31 mouse cellular contexts compared by ENCODE assay signal in genomic region chr19:41476530-41477249, GRCm38 (mm10). TPM values are rescaled to one million over a fixed set of nuclear protein-coding genes. Genes with fewer than 3 reads are reported as not detected.
DNase-seq lines count a peak whose midpoint lies in the region; ATAC-seq and TF ChIP-seq lines count a peak whose summit lies in the region.
"Had no signal": no experiment of that assay in that cellular context is flagged by ENCODE, and none has a peak within 500 bp of the region (broad histone marks: within the 10 kb centered on the region; RNA-seq: fewer than 3 reads in every experiment).

No protein-coding gene starts in this region.

- TF ChIP-seq EP300 in lung, postnatal 0 days (IDR thresholded peaks at IDR 0.05): no peak

- no peaks in the 10 kb centered on the region for H3K9me3 ChIP-seq in lung, postnatal 0 days (ENCODE audit: low read length)
- H3K9me3 ChIP-seq in kidney, embryonic 14.5 days (ENCODE audit: control insufficient read depth, low read length): no peaks in the 10 kb centered on the region
- H3K9me3 ChIP-seq: forebrain, embryonic 15.5 days; heart, embryonic 10.5 days; heart, embryonic 15.5 days; hindbrain, embryonic 12.5 days; intestine, embryonic 15.5 days; limb, embryonic 10.5 days; limb, embryonic 15.5 days; liver, embryonic 13.5 days; midbrain, embryonic 15.5 days had no signal

- no peak for ATAC-seq in lung, postnatal 0 days
- no peak for ATAC-seq in kidney, embryonic 14.5 days (ENCODE audit: low FRiP score, low TSS enrichment)
- ATAC-seq: forebrain, embryonic 15.5 days; hindbrain, postnatal 0 days; intestine, embryonic 15.5 days; midbrain, embryonic 15.5 days had no signal

- no peak overlapping the region for H3K9ac ChIP-seq in lung, postnatal 0 days (replicated peaks; ENCODE audit: low read depth)
- no peak overlapping the region for H3K9ac ChIP-seq in kidney, embryonic 14.5 days (ENCODE audit: low read depth, low read length)
- H3K9ac ChIP-seq: forebrain, embryonic 15.5 days; heart, embryonic 15.5 days; hindbrain, embryonic 12.5 days; intestine, embryonic 15.5 days; limb, embryonic 15.5 days; liver, embryonic 13.5 days; midbrain, embryonic 15.5 days had no signal

- 69% methylated on average over 3 of the region's 3 CpGs for WGBS in lung, postnatal 0 days
- 90% methylated on average over 3 of the region's 3 CpGs for WGBS in kidney, embryonic 14.5 days

- H3K4me2 ChIP-seq in lung, postnatal 0 days (replicated peaks; ENCODE audit: low read depth, low read length): no peak overlapping the region
- H3K4me2 ChIP-seq in kidney, embryonic 14.5 days (replicated peaks; ENCODE audit: low read depth, low read length): no peak overlapping the region
- H3K4me2 ChIP-seq: forebrain, embryonic 15.5 days; heart, embryonic 15.5 days; hindbrain, embryonic 12.5 days; intestine, embryonic 15.5 days; limb, embryonic 15.5 days; liver, embryonic 13.5 days; midbrain, embryonic 15.5 days had no signal

- TF ChIP-seq CTCF in lung, postnatal 0 days (IDR thresholded peaks at IDR 0.05): no peak

- no peaks in the 10 kb centered on the region for H3K36me3 ChIP-seq in lung, postnatal 0 days (ENCODE audit: insufficient read depth, low read length)
- H3K36me3 ChIP-seq in kidney, embryonic 14.5 days (ENCODE audit: control insufficient read depth, insufficient read depth, low read length): no peaks in the 10 kb centered on the region
- H3K36me3 ChIP-seq: forebrain, embryonic 15.5 days; heart, embryonic 10.5 days; heart, embryonic 15.5 days; hindbrain, embryonic 12.5 days; intestine, embryonic 15.5 days; limb, embryonic 10.5 days; limb, embryonic 15.5 days; liver, embryonic 13.5 days; midbrain, embryonic 15.5 days had no signal

- DNase-seq in lung, postnatal 0 days (ENCODE audit: low spot score): peak; percentile 19
- no peak for DNase-seq in lung, postnatal 14 days
- peak; percentile 53 for DNase-seq in ES-CJ7 (ENCODE audit: low read depth, low spot score)
- peak; percentile 63 for DNase-seq in R1 (ENCODE audit: low read depth, low spot score)
- DNase-seq in ovary, postnatal 14 days (ENCODE audit: low spot score): no peak
- DNase-seq: adrenal gland, postnatal 14 days; cerebellum, adult 18-20 months; cerebellum, postnatal 25 days; gastrocnemius, postnatal 14 days; heart, postnatal 36 days; kidney, adult 2 months; kidney, postnatal 4 days; liver, embryonic 13.5 days; lung, adult 18-20 months; lung, postnatal 10 days; right cerebral cortex, adult 18-20 months; thymus, adult 2 months; thymus, postnatal 4 days had no signal

- no peak overlapping the region for H3K27ac ChIP-seq in lung, postnatal 0 days (ENCODE audit: low read length)
- no peak overlapping the region for H3K27ac ChIP-seq in kidney, embryonic 14.5 days (ENCODE audit: low read depth, low read length)
- H3K27ac ChIP-seq: forebrain, embryonic 15.5 days; heart, embryonic 10.5 days; heart, embryonic 15.5 days; hindbrain, embryonic 12.5 days; hindbrain, postnatal 0 days; intestine, embryonic 15.5 days; kidney, postnatal 0 days; limb, embryonic 10.5 days; limb, embryonic 15.5 days; liver, embryonic 13.5 days; midbrain, embryonic 15.5 days; stomach, postnatal 0 days had no signal

- H3K4me3 ChIP-seq in lung, postnatal 0 days (ENCODE audit: low read depth, low read length): no peak overlapping the region
- H3K4me3 ChIP-seq in kidney, embryonic 14.5 days (ENCODE audit: low read length): no peak overlapping the region
- H3K4me3 ChIP-seq: forebrain, embryonic 15.5 days; heart, embryonic 10.5 days; heart, embryonic 15.5 days; hindbrain, embryonic 12.5 days; intestine, embryonic 15.5 days; limb, embryonic 10.5 days; limb, embryonic 15.5 days; liver, embryonic 13.5 days; midbrain, embryonic 15.5 days had no signal

- no peaks in the 10 kb centered on the region for H3K27me3 ChIP-seq in lung, postnatal 0 days (replicated peaks; ENCODE audit: insufficient read depth, low read length)
- no peaks in the 10 kb centered on the region for H3K27me3 ChIP-seq in kidney, embryonic 14.5 days (ENCODE audit: control insufficient read depth, insufficient read depth, low read length)
- H3K27me3 ChIP-seq: CH12.LX; forebrain, embryonic 15.5 days; heart, embryonic 15.5 days; intestine, embryonic 15.5 days; limb, embryonic 15.5 days; liver, embryonic 13.5 days; midbrain, embryonic 15.5 days had no signal

- H3K4me1 ChIP-seq in lung, postnatal 0 days (ENCODE audit: insufficient read depth, low read depth, low read length): no peaks in the 10 kb centered on the region
- H3K4me1 ChIP-seq in kidney, embryonic 14.5 days (ENCODE audit: control insufficient read depth, insufficient read depth, low read length): peaks cover 9% of the 10 kb centered on the region

RNA-seq across cellular contexts. Expression of gene Lcor, which starts 5.7 kb away (rescaled TPM):
- polyA plus RNA-seq in lung, postnatal 0 days (2015; fragmentation: Nextera tagmentation; extraction: Ambion mirVana): 10.8 and 13.3 TPM in 2 replicates
- polyA plus RNA-seq in kidney, embryonic 14.5 days (2014; fragmentation: Nextera tagmentation; extraction: Ambion mirVana): 18.0 and 19.7 TPM in 2 replicates

Comparison
In these comparisons a context has a peak if more than half of its experiments do, and no peak if none do; other contexts are left out.
1. DNase-seq: peak in lung, postnatal 0 days (single experiment), ES-CJ7 (single experiment) and R1 (single experiment); none in lung, postnatal 14 days (single experiment) and ovary, postnatal 14 days (single experiment).